Mouse (Mus musculus) embryonic facial prominence, embryonic 10.5 days (tissue): ENCODE data around the gene Pdcd7. TPM values are rescaled to one million over a fixed set of nuclear protein-coding genes. Genes with fewer than 3 reads are reported as not detected.

ENCODE experiments used
- DNase-seq: peaks from one replicate; pipeline ENCODE4 v3.0.0-alpha.2; 2017; ENCODE audit warnings: low spot score
- H3K27ac ChIP-seq: fragments of 300-500 bp; sonication (generic); replicated peaks from 2 replicates; pipeline ENCODE4 v1.5.1; 2016; ENCODE audit warnings: mild to moderate bottlenecking
- H3K27me3 ChIP-seq: fragments of 300-500 bp; sonication (generic); replicated peaks from 2 replicates; pipeline ENCODE4 v1.6.1; 2016; ENCODE audit warnings: low read depth, mild to moderate bottlenecking; ENCODE audit not compliant: poor library complexity, severe bottlenecking
- H3K36me3 ChIP-seq: fragments of 300-500 bp; sonication (generic); replicated peaks from 2 replicates; pipeline ENCODE4 v1.6.1; 2016; ENCODE audit warnings: mild to moderate bottlenecking, moderate library complexity
- H3K4me1 ChIP-seq: fragments of 300-500 bp; sonication (generic); 2 replicates; pipeline ENCODE4 v1.6.1; 2016
- H3K4me3 ChIP-seq: fragments of 300-500 bp; sonication (generic); 2 replicates; pipeline ENCODE4 v1.5.1; 2016; ENCODE audit warnings: mild to moderate bottlenecking, moderate library complexity
- H3K9me3 ChIP-seq: fragments of 300-500 bp; sonication (generic); 2 replicates; pipeline ENCODE4 v1.6.1; 2016; ENCODE audit warnings: mild to moderate bottlenecking
- WGBS: fragments of 180-500 bp; shearing (Covaris S2); methylation state at CpG from one replicate; pipeline ENCODE4 v1.1.7; 2016; 5-methylcytosine and 5-hydroxymethylcytosine counted together
- polyA plus RNA-seq: library from polyadenylated mRNA; unstranded; fragments of >200 nt; fragmentation: Nextera tagmentation; extraction: Ambion mirVana; gene quantifications from 2 replicates; pipeline ENCODE4 v1.2.1, GENCODE M21; 2016

Gene Pdcd7
- polyA plus RNA-seq, 1 experiment from 2014 or later = 10.3 TPM

- 0 out of 2 replicates have a peak, but pooled peaks cover 2% of the 10 kb centered on the region for H3K9me3 ChIP-seq
- H3K36me3 ChIP-seq = no peaks in the 10 kb centered on the region
- peaks cover 34% of the 10 kb centered on the region for H3K27me3 ChIP-seq
- peak; percentile 29 for DNase-seq
- H3K4me3 ChIP-seq = no peak overlapping the region
- WGBS = 31% methylated on average over 8 of the region's 8 CpGs
- H3K27ac ChIP-seq = no peak overlapping the region; the same call in 1 of the 2 replicates
- peaks cover 31% of the 10 kb centered on the region for H3K4me1 ChIP-seq
Observed at GRCm38 (mm10) chr9:65386373-65387140, 40.7 kb downstream of the Pdcd7 start.

- peak overlapping the region; percentile 60 for H3K4me3 ChIP-seq
- peak; percentile 61 for DNase-seq
- H3K27ac ChIP-seq = peak overlapping the region; percentile 63
- WGBS = 18% methylated on average over 96 of the region's 96 CpGs
- H3K36me3 ChIP-seq = no peaks in the 10 kb centered on the region
- H3K9me3 ChIP-seq = 0 out of 2 replicates have a peak, but pooled peaks cover 2% of the 10 kb centered on the region
- peaks cover 60% of the 10 kb centered on the region for H3K27me3 ChIP-seq
- H3K4me1 ChIP-seq = peaks cover 18% of the 10 kb centered on the region
Observed at GRCm38 (mm10) chr9:65390752-65391612, 45.1 kb downstream of the Pdcd7 start.

GRCm38 (mm10) chr9:65391613-65391964, 45.7 kb downstream of the Pdcd7 start, which contains the start of gene Kbtbd13:
Gene Kbtbd13 (minus strand): TSS chr9:65391652.
- Histone ChIP-seq H3K27ac (peak within 1 kb of the TSS; percentile 63), H3K4me1 (peaks cover 13% of the 10 kb centered on the region), H3K4me3 (peak within 1 kb of the TSS; percentile 60), H3K27me3 (peaks cover 60% of the 10 kb centered on the region), H3K9me3 (0 out of 2 replicates have a peak, but pooled peaks cover 2% of the 10 kb centered on the region), H3K36me3 (no peaks in the 10 kb centered on the region)
- 41% methylated on average over 8 of the region's 8 CpGs for WGBS
- no peak for DNase-seq

GRCm38 (mm10) chr9:65392638-65393364, 46.9 kb downstream of the Pdcd7 start:
- H3K36me3 ChIP-seq = no peaks in the 10 kb centered on the region
- H3K4me1 ChIP-seq = peaks cover 11% of the 10 kb centered on the region
- DNase-seq = peak; percentile 77
- H3K9me3 ChIP-seq = 0 out of 2 replicates have a peak, but pooled peaks cover 2% of the 10 kb centered on the region
- peaks cover 71% of the 10 kb centered on the region for H3K27me3 ChIP-seq
- H3K4me3 ChIP-seq = no peak overlapping the region
- WGBS = 32% methylated on average over 6 of the region's 6 CpGs
- no peak overlapping the region for H3K27ac ChIP-seq

GRCm38 (mm10) chr9:65393606-65394005, 47.7 kb downstream of the Pdcd7 start:
- H3K27ac ChIP-seq = no peak overlapping the region
- no peaks in the 10 kb centered on the region for H3K36me3 ChIP-seq
- 0 out of 2 replicates have a peak, but pooled peaks cover 2% of the 10 kb centered on the region for H3K9me3 ChIP-seq
- 51% methylated on average over 2 of the region's 2 CpGs for WGBS
- peaks cover 18% of the 10 kb centered on the region for H3K4me1 ChIP-seq
- H3K4me3 ChIP-seq = no peak overlapping the region
- no peak for DNase-seq
- H3K27me3 ChIP-seq = peaks cover 75% of the 10 kb centered on the region

GRCm38 (mm10) chr9:65394360-65394759, 48.5 kb downstream of the Pdcd7 start:
- DNase-seq = no peak
- Histone ChIP-seq H3K27me3 (peaks cover 73% of the 10 kb centered on the region), H3K9me3 (0 out of 2 replicates have a peak, but pooled peaks cover 2% of the 10 kb centered on the region), H3K27ac (no peak overlapping the region), H3K36me3 (no peaks in the 10 kb centered on the region), H3K4me3 (no peak overlapping the region), H3K4me1 (peaks cover 25% of the 10 kb centered on the region)
- 62% methylated on average over 2 of the region's 2 CpGs for WGBS

GRCm38 (mm10) chr9:65398279-65398678, 52.4 kb downstream of the Pdcd7 start, which contains the start of gene Rasl12:
Gene Rasl12 (plus strand): TSS chr9:65398506.
- H3K27me3 ChIP-seq = peaks cover 37% of the 10 kb centered on the region

GRCm38 (mm10) chr9:65399934-65400333, 54.0 kb downstream of the Pdcd7 start:
- H3K27ac ChIP-seq = no peak overlapping the region
- peaks cover 31% of the 10 kb centered on the region for H3K27me3 ChIP-seq
- no peak for DNase-seq
- no peaks in the 10 kb centered on the region for H3K9me3 ChIP-seq
- no peaks in the 10 kb centered on the region for H3K36me3 ChIP-seq
- H3K4me1 ChIP-seq = peaks cover 15% of the 10 kb centered on the region
- 91% methylated on average over 6 of the region's 6 CpGs for WGBS
- H3K4me3 ChIP-seq = no peak overlapping the region

More at GRCm38 (mm10) chr9:65398279-65398678, 52.4 kb downstream of the Pdcd7 start, which contains the start of gene Rasl12:
- peak within 1 kb of the TSS; percentile 85 for H3K27ac ChIP-seq
- peak; percentile 89 for DNase-seq
- peak within 1 kb of the TSS; percentile 75 for H3K4me3 ChIP-seq
- H3K4me1 ChIP-seq = peaks cover 15% of the 10 kb centered on the region
- no peaks in the 10 kb centered on the region for H3K36me3 ChIP-seq
- H3K9me3 ChIP-seq = no peaks in the 10 kb centered on the region
- under 1% methylated on average over 24 of the region's 24 CpGs for WGBS

GRCm38 (mm10) chr9:65404331-65405183, 58.7 kb downstream of the Pdcd7 start:
- WGBS = 83% methylated on average over 15 of the region's 15 CpGs
- no peaks in the 10 kb centered on the region for H3K4me1 ChIP-seq
- no peaks in the 10 kb centered on the region for H3K9me3 ChIP-seq
- peaks cover 1% of the 10 kb centered on the region for H3K27me3 ChIP-seq
- H3K27ac ChIP-seq = no peak overlapping the region
- H3K4me3 ChIP-seq = no peak overlapping the region
- no peaks in the 10 kb centered on the region for H3K36me3 ChIP-seq
- no peak for DNase-seq

GRCm38 (mm10) chr9:65405184-65405449, 59.2 kb downstream of the Pdcd7 start:
- WGBS = 91% methylated on average over 2 of the region's 2 CpGs
- Histone ChIP-seq H3K27ac (no peak overlapping the region), H3K27me3 (no peaks in the 10 kb centered on the region), H3K36me3 (no peaks in the 10 kb centered on the region), H3K4me3 (no peak overlapping the region), H3K4me1 (no peaks in the 10 kb centered on the region), H3K9me3 (no peaks in the 10 kb centered on the region)
- no peak for DNase-seq

- Histone ChIP-seq H3K36me3 (no peaks in the 10 kb centered on the region; the same call in 1 of the 2 replicates), H3K27me3 (no peaks in the 10 kb centered on the region), H3K4me1 (no peaks in the 10 kb centered on the region), H3K27ac (no peak overlapping the region), H3K9me3 (no peaks in the 10 kb centered on the region), H3K4me3 (no peak overlapping the region)
- DNase-seq = no peak
- 82% methylated on average over 5 of the region's 5 CpGs for WGBS
Observed at GRCm38 (mm10) chr9:65407327-65407726, 61.4 kb downstream of the Pdcd7 start.
